Mouse (Mus musculus) kidney, adult 2 months (tissue): ENCODE results near the gene Pik3ca.

Experiments used
- CTCF ChIP-seq: fragments of 200-500 bp; conservative IDR thresholded peaks from 2 replicates; pipeline ENCODE4 v1.5.1; 2011; ENCODE audit warnings: low read depth, mild to moderate bottlenecking, control low read depth, low read length, moderate library complexity, mixed read lengths; ENCODE audit not compliant: insufficient read depth, insufficient read length
- POLR2A ChIP-seq: fragments of 200-500 bp; IDR thresholded peaks from one replicate; pipeline ENCODE4 v1.6.1; 2011; ENCODE audit warnings: low read depth, low read length, control low read depth

DNA sequence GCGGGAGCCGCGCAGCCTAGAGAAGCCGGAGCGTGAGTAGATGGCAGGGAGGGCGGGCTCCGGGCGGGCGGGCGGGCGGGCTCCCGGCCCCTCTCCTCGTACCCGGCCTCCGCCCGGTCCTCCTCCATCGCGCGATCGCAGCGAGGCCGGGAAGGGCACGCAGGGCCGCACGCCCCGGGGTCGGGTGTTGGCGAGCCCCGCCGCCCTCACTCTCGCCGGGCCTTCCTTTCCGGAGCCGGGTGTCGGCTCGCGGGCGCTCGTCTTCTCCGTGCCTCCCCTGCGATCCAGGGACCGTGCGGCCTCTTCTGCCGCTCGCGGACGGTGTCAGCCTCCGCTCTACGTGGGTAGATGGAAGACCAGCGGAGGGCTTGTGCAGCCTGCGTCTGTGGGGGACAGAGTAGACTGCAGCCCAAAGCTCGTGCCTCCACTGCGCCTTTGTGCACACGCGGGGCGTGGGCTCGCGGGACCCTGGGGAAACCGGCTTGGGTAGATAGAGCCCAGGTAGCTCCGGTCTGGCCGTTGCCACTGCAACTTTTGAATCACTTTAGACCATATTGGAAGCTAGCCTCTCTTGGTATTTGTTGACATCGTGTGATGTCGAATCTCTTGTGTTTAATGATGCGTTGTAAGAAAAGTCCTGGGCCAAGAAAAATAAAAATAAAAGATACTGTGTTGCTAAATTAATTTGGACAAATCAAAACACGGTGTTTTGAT, at the start of gene Pik3ca:
- no peak for TF ChIP-seq CTCF
- no peak for TF ChIP-seq POLR2A
